ENCODE assay signal across 8 mouse cellular contexts in the genomic region with DNA sequence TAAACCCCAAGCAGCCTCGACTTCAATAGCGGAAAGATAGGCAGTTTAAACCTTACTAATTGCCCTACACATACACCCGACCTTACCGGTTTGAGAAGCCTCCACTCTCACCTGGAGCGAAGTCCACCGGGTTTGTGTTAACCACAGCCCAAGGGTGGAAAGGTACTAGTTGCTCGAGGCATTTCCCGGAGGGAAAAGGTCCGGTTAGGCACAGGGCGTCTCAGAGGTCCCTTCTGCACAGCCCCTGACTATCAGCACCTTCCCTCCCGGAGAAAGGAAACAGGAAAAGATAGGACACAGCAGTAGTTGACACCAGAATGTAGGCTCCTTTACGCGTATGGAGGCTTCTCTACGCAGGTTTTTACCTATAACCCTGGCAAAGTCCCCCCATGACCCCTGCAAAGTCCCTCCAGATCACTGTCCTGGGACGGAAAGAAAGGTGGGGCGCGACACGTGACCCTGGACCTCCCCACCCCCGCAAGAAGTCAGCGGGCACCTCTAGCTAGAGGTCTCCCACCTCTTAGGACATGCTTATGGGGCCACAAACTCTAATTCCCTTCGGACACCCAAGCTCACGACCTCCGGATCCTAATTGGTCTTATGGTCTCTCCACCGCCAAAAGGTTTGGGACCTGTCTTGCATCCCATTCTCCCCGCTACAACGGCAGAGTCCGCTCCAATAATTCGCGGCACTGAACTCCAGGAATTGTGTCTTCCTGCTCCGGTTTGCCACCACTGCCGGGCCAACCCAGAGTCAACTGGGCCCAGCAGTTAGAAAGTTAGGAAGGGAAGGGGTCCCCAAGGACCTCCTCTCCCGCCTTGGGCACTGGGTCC. TPM values are rescaled to one million over a fixed set of nuclear protein-coding genes. Genes with fewer than 3 reads are reported as not detected.
A peak's percentile ranks its signal among the peaks of the same experiment; 100 is the strongest.
DNase-seq lines count a peak whose midpoint lies in the region; ATAC-seq lines count a peak whose summit lies in the region.

No protein-coding gene starts in this region.

- peaks cover 19% of the 10 kb centered on the region for H3K4me1 ChIP-seq in hindbrain, embryonic 12.5 days
- H3K4me1 ChIP-seq in limb, embryonic 15.5 days, result peaks cover 18% of the 10 kb centered on the region
- no peaks in the 10 kb centered on the region for H3K4me1 ChIP-seq in stomach, embryonic 15.5 days

- H3K27ac ChIP-seq in hindbrain, embryonic 12.5 days, result no peak overlapping the region
- H3K27ac ChIP-seq in limb, embryonic 15.5 days, result no peak overlapping the region
- peak overlapping the region; percentile 78 for H3K27ac ChIP-seq in stomach, embryonic 15.5 days

- H3K36me3 ChIP-seq in hindbrain, embryonic 12.5 days, result no peaks in the 10 kb centered on the region
- no peaks in the 10 kb centered on the region for H3K36me3 ChIP-seq in limb, embryonic 15.5 days
- H3K36me3 ChIP-seq in stomach, embryonic 15.5 days, result no peaks in the 10 kb centered on the region

- peak; percentile 34 for DNase-seq in retina, postnatal 1 day
- DNase-seq in retina, embryonic 14.5 days (ENCODE audit: low spot score), result no peak
- peak; percentile 45 for DNase-seq in embryo, embryonic 11 days
- no peak for DNase-seq in frontal cortex, postnatal 25 days (ENCODE audit: low spot score in 2 of 2)
- DNase-seq in adrenal gland, adult 18-20 months (ENCODE audit: low spot score in 2 of 2), result no peak

- 0 out of 2 replicates have a peak, but pooled peaks cover 5% of the 10 kb centered on the region for H3K27me3 ChIP-seq in hindbrain, embryonic 12.5 days
- no peaks in the 10 kb centered on the region for H3K27me3 ChIP-seq in limb, embryonic 15.5 days
- H3K27me3 ChIP-seq in stomach, embryonic 15.5 days (replicated peaks), result no peaks in the 10 kb centered on the region

- WGBS in hindbrain, embryonic 12.5 days, result 2% methylated on average over 32 of the region's 32 CpGs
- 1% methylated on average over 32 of the region's 32 CpGs for WGBS in limb, embryonic 15.5 days
- WGBS in stomach, embryonic 15.5 days, result under 1% methylated on average over 32 of the region's 32 CpGs

- no peak; the same call in 1 of the 2 replicates for ATAC-seq in hindbrain, embryonic 12.5 days (ENCODE audit: low FRiP score)
- ATAC-seq in limb, embryonic 15.5 days (ENCODE audit: insufficient number of reproducible peaks, low FRiP score, low TSS enrichment, low read depth), result no peak
- ATAC-seq in stomach, embryonic 15.5 days (ENCODE audit: insufficient read depth, low FRiP score, low read depth), result no peak

- peak overlapping the region; percentile 78 for H3K4me3 ChIP-seq in hindbrain, embryonic 12.5 days
- peak overlapping the region; percentile 65 for H3K4me3 ChIP-seq in limb, embryonic 15.5 days
- peak overlapping the region; percentile 81 for H3K4me3 ChIP-seq in stomach, embryonic 15.5 days (replicated peaks)

- no peaks in the 10 kb centered on the region for H3K9me3 ChIP-seq in hindbrain, embryonic 12.5 days (replicated peaks)
- no peaks in the 10 kb centered on the region for H3K9me3 ChIP-seq in limb, embryonic 15.5 days
- no peaks in the 10 kb centered on the region for H3K9me3 ChIP-seq in stomach, embryonic 15.5 days

- peak overlapping the region; percentile 79 for H3K9ac ChIP-seq in hindbrain, embryonic 12.5 days
- H3K9ac ChIP-seq in limb, embryonic 15.5 days, result peak overlapping the region; percentile 63
- peak overlapping the region; percentile 45 for H3K9ac ChIP-seq in stomach, embryonic 15.5 days

- peak overlapping the region; percentile 97 for H3K4me2 ChIP-seq in hindbrain, embryonic 12.5 days (replicated peaks)
- H3K4me2 ChIP-seq in limb, embryonic 15.5 days, result peak overlapping the region; percentile 96
- H3K4me2 ChIP-seq in stomach, embryonic 15.5 days, result peak overlapping the region; percentile 97

RNA-seq across cellular contexts. Expression of a gene that starts 1.1 kb away (rescaled TPM):
- 21.8 and 22.3 TPM in 2 replicates for polyA plus RNA-seq in hindbrain, embryonic 12.5 days (2016; fragmentation: Nextera tagmentation; extraction: Ambion mirVana)
- polyA plus RNA-seq in limb, embryonic 15.5 days (2015; fragmentation: Nextera tagmentation; extraction: Ambion mirVana), result 17.9 and 24.4 TPM in 2 replicates
- polyA plus RNA-seq in stomach, embryonic 15.5 days (2015; fragmentation: Nextera tagmentation; extraction: Ambion mirVana), result 23.5 and 24.6 TPM in 2 replicates
- 100 to 1,000 TPM; 107 to 121 TPM for total RNA-seq in adrenal gland, adult 18-20 months (2021)

Comparison
In these comparisons a context has a peak if more than half of its experiments do, and no peak if none do; other contexts are left out.
1. DNase-seq: peak in retina, postnatal 1 day (single experiment) and embryo, embryonic 11 days (single experiment); none in retina, embryonic 14.5 days (single experiment), frontal cortex, postnatal 25 days (0 of 2) and adrenal gland, adult 18-20 months (0 of 2).
2. Peak in every context shown above with its lines, with median percentiles within 50 percentile points of each other: H3K4me2 ChIP-seq, H3K4me3 ChIP-seq and H3K9ac ChIP-seq.